Mouse (Mus musculus) kidney, embryonic 15.5 days (tissue): ENCODE data around the gene Tor2a. TPM values are rescaled to one million over a fixed set of nuclear protein-coding genes. Genes with fewer than 3 reads are reported as not detected.

ENCODE experiments used
- ATAC-seq: fragments of 200-750 bp; cut with Nextera tagmentation; replicated peaks from 2 replicates; pipeline ENCODE4 v1.8.0; 2017; ENCODE audit warnings: moderate TSS enrichment; ENCODE audit not compliant: low FRiP score
- H3K27ac ChIP-seq: fragments of 300-500 bp; sonication (generic); 2 replicates; pipeline ENCODE4 v1.5.1; 2015; ENCODE audit warnings: mild to moderate bottlenecking, inconsistent platforms
- H3K27me3 ChIP-seq: fragments of 300-500 bp; sonication (generic); 2 replicates; pipeline ENCODE4 v1.6.1; 2015; ENCODE audit warnings: inconsistent platforms
- H3K36me3 ChIP-seq: fragments of 300-500 bp; sonication (generic); 2 replicates; pipeline ENCODE4 v1.6.1; 2015; ENCODE audit warnings: inconsistent platforms
- H3K4me1 ChIP-seq: fragments of 300-500 bp; sonication (generic); 2 replicates; pipeline ENCODE4 v1.6.1; 2015; ENCODE audit warnings: inconsistent platforms
- H3K4me2 ChIP-seq: fragments of 300-500 bp; sonication (generic); 2 replicates; pipeline ENCODE4 v1.6.1; 2015; ENCODE audit warnings: moderate library complexity, mild to moderate bottlenecking, inconsistent platforms
- H3K4me3 ChIP-seq: fragments of 300-500 bp; sonication (generic); replicated peaks from 2 replicates; pipeline ENCODE4 v1.5.1; 2015; ENCODE audit warnings: mild to moderate bottlenecking, inconsistent platforms
- H3K9ac ChIP-seq: fragments of 300-500 bp; sonication (generic); 2 replicates; pipeline ENCODE4 v1.6.1; 2015; ENCODE audit warnings: mild to moderate bottlenecking, inconsistent platforms
- H3K9me3 ChIP-seq: fragments of 300-500 bp; sonication (generic); replicated peaks from 2 replicates; pipeline ENCODE4 v1.6.1; 2016; ENCODE audit warnings: inconsistent platforms
- WGBS: fragments of 180-500 bp; shearing (Covaris S2); methylation state at CpG from one replicate; pipeline ENCODE4 v1.1.7; 2015; ENCODE audit warnings: mixed read lengths; 5-methylcytosine and 5-hydroxymethylcytosine counted together
- polyA plus RNA-seq: library from polyadenylated mRNA; unstranded; fragments of >200 nt; fragmentation: Nextera tagmentation; extraction: Ambion mirVana; gene quantifications from 2 replicates; pipeline ENCODE4 v1.2.1, GENCODE M21; 2015

The Tor2a gene
- polyA plus RNA-seq, 1 experiment from 2014 or later = 70.5 TPM

DNA sequence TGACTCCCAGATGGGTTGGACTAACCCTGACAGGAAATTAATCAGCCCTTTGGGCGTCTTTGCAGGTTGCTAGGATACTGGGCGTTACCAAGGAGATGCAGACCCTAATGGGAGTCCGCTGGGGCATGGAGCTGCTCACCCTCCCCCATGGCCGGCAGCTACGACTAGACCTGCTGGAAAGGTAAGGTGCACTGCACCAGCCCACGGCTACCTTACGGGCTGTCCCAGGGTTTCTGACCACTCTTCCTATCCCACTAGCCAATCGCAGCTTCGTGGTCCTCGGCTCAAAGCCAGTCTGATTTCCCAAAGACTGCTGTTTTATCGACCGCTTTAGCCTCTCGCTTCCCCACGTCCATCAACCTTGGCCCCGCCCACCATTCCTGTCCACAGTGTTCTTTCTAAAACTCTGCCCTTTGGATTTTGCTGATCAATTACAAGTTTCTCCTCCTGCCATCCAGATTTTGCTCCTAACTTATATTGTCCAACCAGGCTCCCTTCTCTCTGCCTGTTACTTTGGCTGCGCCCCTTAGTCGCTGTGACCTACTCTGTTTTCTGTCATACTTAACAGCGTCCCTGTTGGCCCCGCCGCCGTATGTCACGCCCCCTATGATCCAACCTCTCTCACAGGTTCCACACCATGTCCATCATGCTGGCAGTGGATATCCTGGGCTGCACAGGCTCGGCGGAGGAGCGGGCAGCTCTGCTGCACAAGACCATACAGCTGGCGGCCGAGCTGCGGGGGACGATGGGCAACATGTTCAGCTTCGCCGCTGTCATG lies 6.0 kb upstream of the Tor2a start:
- peak overlapping the region; percentile 44 for H3K4me3 ChIP-seq
- peak overlapping the region; percentile 78 for H3K27ac ChIP-seq
- WGBS = 11% methylated on average over 31 of the region's 31 CpGs
- H3K4me2 ChIP-seq = peak overlapping the region; percentile 71
- no peaks in the 10 kb centered on the region for H3K9me3 ChIP-seq
- peaks cover 65% of the 10 kb centered on the region for H3K36me3 ChIP-seq
- peaks cover 21% of the 10 kb centered on the region for H3K4me1 ChIP-seq
- peak overlapping the region; percentile 26; the same call in 1 of the 2 replicates for H3K9ac ChIP-seq
- peak; percentile 91 for ATAC-seq
- H3K27me3 ChIP-seq = no peaks in the 10 kb centered on the region

DNA sequence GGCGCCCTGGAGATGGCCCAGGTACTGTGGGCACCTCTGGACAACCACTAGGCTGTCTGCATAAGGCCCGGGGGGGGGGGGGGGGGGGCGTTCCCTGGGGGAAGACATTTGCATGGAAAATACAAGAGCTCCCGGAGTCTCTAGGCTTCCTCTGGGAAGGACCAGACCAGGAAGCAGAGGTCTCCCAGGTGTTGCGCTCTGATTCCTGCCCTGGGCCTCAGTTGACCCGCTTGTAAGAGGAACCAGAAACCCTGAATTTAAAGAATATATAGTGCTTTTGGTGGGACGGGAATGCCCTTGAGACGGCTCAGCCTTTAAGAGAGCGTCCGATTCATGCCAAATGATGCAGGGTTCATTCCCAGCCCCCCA lies 5.4 kb upstream of the Tor2a start:
- 42% methylated on average over 8 of the region's 10 CpGs for WGBS
- peak overlapping the region; percentile 78 for H3K27ac ChIP-seq
- peak overlapping the region; percentile 26; the same call in 1 of the 2 replicates for H3K9ac ChIP-seq
- H3K4me1 ChIP-seq = peaks cover 22% of the 10 kb centered on the region
- peak overlapping the region; percentile 71 for H3K4me2 ChIP-seq
- H3K36me3 ChIP-seq = peaks cover 59% of the 10 kb centered on the region
- ATAC-seq = no peak; the same call in 1 of the 2 replicates
- H3K4me3 ChIP-seq = peak overlapping the region; percentile 44
- H3K27me3 ChIP-seq = no peaks in the 10 kb centered on the region
- no peaks in the 10 kb centered on the region for H3K9me3 ChIP-seq

DNA sequence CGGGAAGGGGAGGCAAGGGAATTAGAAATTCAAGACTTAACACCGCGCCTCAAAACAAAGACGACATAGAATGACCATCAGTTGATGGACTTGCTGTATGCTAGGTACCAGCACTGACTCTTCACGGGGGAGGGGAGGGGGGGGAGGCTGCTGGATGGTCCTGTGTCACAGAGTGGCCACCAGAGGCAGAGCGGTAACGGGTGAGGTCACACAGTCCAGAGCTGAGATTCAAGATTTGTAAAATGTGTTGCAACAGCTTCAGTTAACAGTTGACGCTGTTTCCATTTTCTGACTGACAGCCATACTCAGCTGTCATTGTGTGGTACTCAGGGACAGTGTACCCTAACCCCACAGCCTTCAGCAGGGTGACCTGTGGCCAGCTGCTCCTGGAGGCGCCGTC lies 4.9 kb upstream of the Tor2a start:
- no peak for ATAC-seq
- H3K4me1 ChIP-seq = peaks cover 24% of the 10 kb centered on the region
- no peaks in the 10 kb centered on the region for H3K27me3 ChIP-seq
- peak overlapping the region; percentile 44 for H3K4me3 ChIP-seq
- WGBS = 72% methylated on average over 10 of the region's 10 CpGs
- H3K27ac ChIP-seq = no peak overlapping the region
- no peak overlapping the region for H3K9ac ChIP-seq
- no peaks in the 10 kb centered on the region for H3K9me3 ChIP-seq
- H3K4me2 ChIP-seq = peak overlapping the region; percentile 71
- peaks cover 54% of the 10 kb centered on the region for H3K36me3 ChIP-seq

DNA sequence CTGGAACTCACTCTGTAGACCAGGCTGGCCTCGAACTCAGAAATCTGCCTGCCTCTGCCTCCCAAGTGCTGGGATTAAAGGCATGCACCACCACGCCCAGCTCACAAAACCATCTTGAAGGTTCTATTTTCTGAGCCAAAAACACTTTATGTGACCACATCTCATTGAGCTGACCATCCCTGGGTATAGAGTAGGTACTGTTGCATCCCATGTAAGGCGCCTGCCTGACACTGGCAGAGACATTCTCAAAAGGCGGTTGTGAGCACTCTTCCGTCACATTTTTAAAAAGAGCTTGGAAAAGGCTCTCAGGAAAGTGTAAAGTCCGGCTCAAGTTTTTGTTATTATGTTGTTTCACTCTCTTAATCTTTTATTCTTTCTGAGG lies 369 bp upstream of the Tor2a start:
- Histone ChIP-seq H3K9me3 (no peaks in the 10 kb centered on the region), H3K36me3 (peaks cover 45% of the 10 kb centered on the region), H3K27ac (no peak overlapping the region), H3K27me3 (no peaks in the 10 kb centered on the region), H3K9ac (no peak overlapping the region), H3K4me3 (peak overlapping the region; percentile 58), H3K4me1 (peaks cover 25% of the 10 kb centered on the region), H3K4me2 (peak overlapping the region; percentile 63)
- ATAC-seq = peak; percentile 20
- WGBS = 35% methylated on average over 6 of the region's 6 CpGs

DNA sequence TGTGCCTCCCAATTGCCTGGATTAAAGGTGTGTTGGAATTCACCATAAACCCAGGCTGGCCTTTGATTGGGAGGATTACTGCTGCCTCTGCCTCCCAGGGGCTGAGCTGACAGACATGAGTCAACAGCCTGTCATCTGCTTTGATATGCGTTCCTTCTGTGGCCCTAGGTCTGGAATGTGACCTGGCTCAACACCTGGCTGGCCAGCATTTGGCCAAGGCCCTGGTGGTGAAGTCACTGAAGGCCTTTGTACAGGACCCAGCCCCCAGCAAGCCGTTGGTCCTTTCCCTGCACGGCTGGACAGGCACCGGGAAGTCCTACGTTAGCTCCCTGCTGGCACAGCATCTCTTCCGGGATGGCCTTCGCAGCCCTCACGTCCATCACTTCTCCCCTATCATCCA lies 1.5 kb downstream of the Tor2a start:
- Histone ChIP-seq H3K9me3 (no peaks in the 10 kb centered on the region), H3K27ac (no peak overlapping the region), H3K4me2 (no peak overlapping the region), H3K4me3 (no peak overlapping the region), H3K4me1 (peaks cover 18% of the 10 kb centered on the region), H3K36me3 (peaks cover 50% of the 10 kb centered on the region), H3K9ac (no peak overlapping the region), H3K27me3 (no peaks in the 10 kb centered on the region)
- ATAC-seq = no peak
- WGBS = 69% methylated on average over 8 of the region's 8 CpGs

DNA sequence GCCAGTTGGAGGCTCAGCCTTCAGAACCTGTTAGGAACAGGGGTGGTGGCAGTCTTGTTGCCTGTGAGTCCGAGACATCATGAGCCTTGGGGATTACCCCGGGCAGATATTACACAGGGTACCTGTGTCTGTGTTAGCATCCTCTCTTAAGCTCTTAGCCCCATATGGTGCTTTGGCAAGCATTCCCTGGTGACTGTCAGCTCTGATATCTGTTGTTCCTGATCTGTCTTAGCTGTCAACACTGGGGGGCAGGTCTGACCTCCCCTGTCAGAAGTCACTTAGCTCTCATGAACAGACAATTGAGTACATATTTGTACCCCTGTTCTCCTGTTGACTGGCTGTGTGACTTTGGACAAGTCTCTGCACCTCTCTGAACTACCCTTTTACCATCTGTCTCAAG lies 2.0 kb downstream of the Tor2a start:
- no peaks in the 10 kb centered on the region for H3K27me3 ChIP-seq
- 95% methylated on average over 2 of the region's 2 CpGs for WGBS
- no peak for ATAC-seq
- no peak overlapping the region for H3K9ac ChIP-seq
- no peak overlapping the region for H3K4me2 ChIP-seq
- no peak overlapping the region for H3K27ac ChIP-seq
- no peak overlapping the region for H3K4me3 ChIP-seq
- H3K36me3 ChIP-seq = peaks cover 48% of the 10 kb centered on the region
- peaks cover 18% of the 10 kb centered on the region for H3K4me1 ChIP-seq
- no peaks in the 10 kb centered on the region for H3K9me3 ChIP-seq

DNA sequence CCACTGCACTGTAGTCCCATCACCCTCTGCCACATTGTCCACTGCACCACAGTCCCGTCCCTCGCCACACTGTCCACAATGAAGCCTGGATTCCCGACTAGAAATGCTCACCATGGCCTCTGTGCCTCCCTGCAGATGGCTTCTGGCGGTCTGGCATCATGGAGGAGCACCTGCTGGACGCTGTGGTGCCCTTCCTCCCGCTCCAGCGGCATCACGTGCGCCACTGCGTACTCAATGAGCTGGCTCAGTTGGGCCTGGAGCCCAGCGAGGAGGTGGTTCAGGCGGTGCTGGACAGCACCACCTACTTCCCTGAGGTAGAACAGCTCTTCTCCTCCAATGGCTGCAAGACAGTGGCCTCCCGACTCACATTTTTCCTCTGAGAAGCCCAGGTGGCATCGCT lies 4.3 kb downstream of the Tor2a start:
- H3K4me2 ChIP-seq = no peak overlapping the region
- H3K4me3 ChIP-seq = no peak overlapping the region
- no peak overlapping the region for H3K9ac ChIP-seq
- H3K27ac ChIP-seq = no peak overlapping the region
- no peak for ATAC-seq
- 91% methylated on average over 14 of the region's 14 CpGs for WGBS
- H3K27me3 ChIP-seq = no peaks in the 10 kb centered on the region
- H3K4me1 ChIP-seq = peaks cover 18% of the 10 kb centered on the region
- no peaks in the 10 kb centered on the region for H3K9me3 ChIP-seq
- peaks cover 38% of the 10 kb centered on the region for H3K36me3 ChIP-seq

DNA sequence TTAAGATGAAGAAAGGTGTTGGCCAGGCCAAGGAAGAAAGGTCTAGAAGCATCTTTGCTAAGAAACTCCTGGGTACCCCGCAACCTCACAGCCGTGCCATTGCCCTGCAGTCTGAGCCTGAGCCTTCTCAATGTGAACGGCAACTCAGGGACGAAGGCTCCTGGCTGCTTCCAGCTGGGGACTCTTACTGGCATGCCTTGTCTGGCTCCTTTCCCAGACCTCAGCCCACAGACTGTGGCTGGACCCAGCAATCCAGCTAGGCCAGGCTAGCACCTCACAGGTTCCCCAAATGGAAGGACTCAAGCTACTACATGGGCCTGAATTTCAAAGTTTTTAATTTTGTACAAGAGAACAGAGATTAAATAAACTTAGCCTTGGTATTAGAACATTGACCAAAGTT lies 4.8 kb downstream of the Tor2a start:
- H3K9ac ChIP-seq = no peak overlapping the region
- H3K27me3 ChIP-seq = no peaks in the 10 kb centered on the region
- no peak overlapping the region for H3K4me2 ChIP-seq
- ATAC-seq = no peak
- H3K36me3 ChIP-seq = peaks cover 38% of the 10 kb centered on the region
- H3K9me3 ChIP-seq = no peaks in the 10 kb centered on the region
- H3K27ac ChIP-seq = no peak overlapping the region
- peaks cover 15% of the 10 kb centered on the region for H3K4me1 ChIP-seq
- no peak overlapping the region for H3K4me3 ChIP-seq
- WGBS = 90% methylated on average over 4 of the region's 4 CpGs

DNA sequence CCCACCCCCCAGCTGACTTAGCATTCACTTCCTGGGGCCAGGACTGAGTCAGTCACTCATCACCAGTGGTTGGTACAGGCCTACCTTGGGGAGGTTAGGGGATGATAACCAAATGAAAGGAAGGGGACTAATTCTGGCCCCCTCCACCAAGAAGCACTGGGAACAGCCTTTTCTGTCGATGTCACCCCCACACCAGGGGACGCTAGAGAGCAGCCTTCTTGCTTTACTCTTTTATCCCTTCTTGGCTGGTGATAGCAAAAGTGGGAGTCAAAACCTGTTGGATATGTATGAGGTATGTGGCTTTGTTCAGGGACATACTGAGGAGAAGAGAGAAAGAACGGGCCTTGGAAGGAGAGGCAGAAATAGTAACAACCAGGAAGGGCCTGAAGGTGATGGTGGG lies 6.3 kb downstream of the Tor2a start:
- WGBS = 85% methylated on average over 3 of the region's 3 CpGs
- Histone ChIP-seq H3K9me3 (no peaks in the 10 kb centered on the region), H3K9ac (no peak overlapping the region), H3K36me3 (peaks cover 38% of the 10 kb centered on the region), H3K4me1 (peaks cover 10% of the 10 kb centered on the region), H3K27me3 (no peaks in the 10 kb centered on the region), H3K4me2 (no peak overlapping the region), H3K4me3 (no peak overlapping the region), H3K27ac (no peak overlapping the region)
- no peak for ATAC-seq

DNA sequence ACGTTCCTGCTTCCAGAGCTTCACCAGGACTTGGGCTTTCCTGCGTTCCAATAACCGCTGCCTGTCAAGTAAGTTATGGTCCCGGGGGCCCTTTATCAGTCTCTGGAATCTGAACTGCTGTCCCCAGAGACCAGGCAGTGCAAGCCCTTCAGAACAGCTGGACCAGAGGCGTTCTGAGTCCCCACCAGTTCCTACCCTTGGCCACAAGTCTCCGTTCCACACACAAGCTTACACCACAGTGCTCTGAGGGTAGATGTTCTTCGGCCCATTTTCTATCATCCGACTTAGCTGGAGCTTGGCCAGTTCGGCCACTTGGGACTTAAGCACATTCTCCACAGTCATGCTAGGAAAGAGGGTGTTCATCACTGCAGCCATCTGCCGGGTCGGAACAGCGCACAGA lies 10.2 kb downstream of the Tor2a start:
- H3K4me2 ChIP-seq = no peak overlapping the region
- WGBS = 68% methylated on average over 12 of the region's 12 CpGs
- ATAC-seq = no peak

DNA sequence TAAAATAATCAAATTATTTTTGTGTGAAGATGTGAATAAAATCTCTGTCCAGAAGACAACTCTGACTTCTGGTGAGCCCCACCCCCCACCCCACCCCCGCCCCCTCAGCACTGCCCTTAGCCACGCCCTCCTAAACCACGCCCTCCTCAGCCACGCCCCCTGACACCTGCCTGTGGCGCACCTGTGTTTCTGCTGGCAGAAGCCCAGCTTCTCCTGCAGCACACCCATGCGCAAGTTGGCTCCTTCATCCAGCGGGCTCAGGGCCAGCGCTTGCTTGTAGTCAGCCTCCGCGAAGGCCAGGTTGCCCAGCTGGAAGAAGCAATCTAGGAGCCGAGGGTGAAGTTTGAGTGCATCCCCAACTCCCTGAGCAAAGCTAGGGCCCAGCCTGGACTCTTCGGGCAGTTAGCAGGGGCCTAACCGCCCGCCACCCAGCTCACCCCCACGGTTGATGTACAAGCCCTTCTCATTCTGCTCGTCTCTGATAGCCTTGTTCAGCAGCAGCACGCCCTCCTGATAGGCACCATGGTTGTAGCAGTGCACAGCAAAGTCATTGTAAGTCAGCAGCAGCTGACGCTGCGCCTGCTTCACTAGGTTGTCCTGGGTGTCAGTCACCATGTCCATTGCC lies 11.7 kb downstream of the Tor2a start:
- no peak overlapping the region for H3K27ac ChIP-seq
- ATAC-seq = no peak
- H3K27me3 ChIP-seq = no peaks in the 10 kb centered on the region
- no peaks in the 10 kb centered on the region for H3K36me3 ChIP-seq
- H3K4me3 ChIP-seq = no peak overlapping the region
- WGBS = 57% methylated on average over 19 of the region's 19 CpGs
- H3K4me1 ChIP-seq = peaks cover 12% of the 10 kb centered on the region; the same call in 1 of the 2 replicates
- H3K4me2 ChIP-seq = no peak overlapping the region
- H3K9ac ChIP-seq = no peak overlapping the region
- H3K9me3 ChIP-seq = no peaks in the 10 kb centered on the region

More for the DNA sequence above, 10.2 kb downstream of the Tor2a start:
- Histone ChIP-seq H3K36me3 (peaks cover 13% of the 10 kb centered on the region), H3K9me3 (no peaks in the 10 kb centered on the region), H3K4me3 (no peak overlapping the region), H3K27me3 (no peaks in the 10 kb centered on the region), H3K4me1 (peaks cover 12% of the 10 kb centered on the region; the same call in 1 of the 2 replicates), H3K27ac (no peak overlapping the region), H3K9ac (no peak overlapping the region)

DNA sequence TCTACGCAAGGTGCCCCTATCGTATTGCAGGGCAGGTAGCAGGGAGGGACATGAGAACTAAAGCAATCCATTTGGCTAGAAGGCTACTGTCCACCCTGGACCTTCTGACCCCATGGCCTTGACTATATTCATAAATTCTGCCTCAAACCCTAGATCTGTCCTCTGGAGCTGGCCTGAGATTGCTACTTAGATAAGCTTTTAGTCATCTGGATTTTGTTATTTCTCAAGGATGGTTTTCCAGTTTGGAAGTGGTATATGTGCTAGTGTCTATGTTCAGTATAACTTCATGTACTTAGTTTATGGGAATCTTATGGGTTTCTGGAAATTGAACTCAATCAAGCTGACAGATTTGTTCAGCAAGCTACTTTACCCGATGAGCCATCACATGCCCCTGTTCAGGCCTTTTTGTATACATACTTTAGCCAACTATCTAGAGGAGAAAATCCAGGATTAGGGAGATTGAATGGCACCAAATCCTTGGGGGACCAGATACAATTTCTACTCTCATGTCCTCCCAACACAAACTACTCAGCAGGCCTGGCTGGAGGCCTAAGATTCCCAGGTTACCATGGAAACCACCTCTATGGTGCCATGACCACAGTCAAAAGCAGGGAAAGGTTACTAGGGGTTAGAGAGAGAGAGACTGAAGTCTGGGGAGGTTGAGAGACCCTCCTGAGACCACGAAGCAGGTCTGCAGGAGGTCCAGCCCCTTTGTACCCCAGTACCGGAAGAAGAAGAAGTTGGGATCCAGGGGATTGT lies 12.5 kb downstream of the Tor2a start:
- Histone ChIP-seq H3K36me3 (no peaks in the 10 kb centered on the region), H3K27ac (no peak overlapping the region), H3K4me2 (no peak overlapping the region), H3K9ac (no peak overlapping the region), H3K4me3 (no peak overlapping the region), H3K4me1 (peaks cover 12% of the 10 kb centered on the region; the same call in 1 of the 2 replicates), H3K27me3 (no peaks in the 10 kb centered on the region), H3K9me3 (no peaks in the 10 kb centered on the region)
- WGBS = 78% methylated on average over 5 of the region's 5 CpGs
- no peak for ATAC-seq
